Mouse (Mus musculus) olfactory bulb, adult 2 months (tissue): ENCODE measurements at regions not wholly inside any gene's neighbourhood (a gene's known extent, or its start where the extent isn't known, plus 50 kb on each side); places are given as distances from the start of the nearest gene placed in this dataset.

Experiments
- CTCF ChIP-seq: fragments of 200-500 bp; IDR thresholded peaks from 2 replicates; pipeline ENCODE4 v1.5.1; 2012; ENCODE audit warnings: low read depth, mild to moderate bottlenecking, low read length, moderate library complexity; ENCODE audit not compliant: insufficient read depth
- POLR2A ChIP-seq: fragments of 200-500 bp; IDR thresholded peaks from 2 replicates; pipeline ENCODE4 v1.6.1; 2012; ENCODE audit warnings: mild to moderate bottlenecking, low read depth, low read length, moderate library complexity; ENCODE audit not compliant: insufficient read depth

DNA sequence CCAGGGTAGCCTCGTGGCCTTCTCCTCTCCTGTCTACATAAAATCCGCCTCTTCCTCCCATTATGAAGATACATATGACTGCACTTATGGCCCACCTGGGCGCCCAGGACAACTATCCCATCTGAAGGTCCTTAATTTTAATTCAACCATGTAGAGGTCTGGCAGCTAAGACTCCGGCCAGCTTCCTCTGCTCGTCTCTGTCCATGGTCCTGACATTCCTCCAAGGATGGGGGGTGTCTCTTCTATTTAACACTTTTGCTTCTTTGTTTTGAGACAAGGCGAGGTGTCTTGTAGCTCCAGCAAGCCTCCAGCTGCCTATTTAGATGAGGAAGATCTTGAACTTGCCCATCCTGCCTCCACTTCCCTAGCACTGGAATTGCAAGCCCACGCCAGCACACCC, 83.0 kb upstream of the Unc5b start:
- TF ChIP-seq CTCF (no peak), POLR2A (no peak)
